Mouse (Mus musculus): ENCODE data around the gene Phtf2. TPM values are rescaled to one million over a fixed set of nuclear protein-coding genes. Genes with fewer than 3 reads are reported as not detected.

The Phtf2 gene
- polyA plus RNA-seq (2012; rRNA removed; ENCODE audit: low replicate concordance): 1.7 and 12.1 TPM in 2 replicates

DNA sequence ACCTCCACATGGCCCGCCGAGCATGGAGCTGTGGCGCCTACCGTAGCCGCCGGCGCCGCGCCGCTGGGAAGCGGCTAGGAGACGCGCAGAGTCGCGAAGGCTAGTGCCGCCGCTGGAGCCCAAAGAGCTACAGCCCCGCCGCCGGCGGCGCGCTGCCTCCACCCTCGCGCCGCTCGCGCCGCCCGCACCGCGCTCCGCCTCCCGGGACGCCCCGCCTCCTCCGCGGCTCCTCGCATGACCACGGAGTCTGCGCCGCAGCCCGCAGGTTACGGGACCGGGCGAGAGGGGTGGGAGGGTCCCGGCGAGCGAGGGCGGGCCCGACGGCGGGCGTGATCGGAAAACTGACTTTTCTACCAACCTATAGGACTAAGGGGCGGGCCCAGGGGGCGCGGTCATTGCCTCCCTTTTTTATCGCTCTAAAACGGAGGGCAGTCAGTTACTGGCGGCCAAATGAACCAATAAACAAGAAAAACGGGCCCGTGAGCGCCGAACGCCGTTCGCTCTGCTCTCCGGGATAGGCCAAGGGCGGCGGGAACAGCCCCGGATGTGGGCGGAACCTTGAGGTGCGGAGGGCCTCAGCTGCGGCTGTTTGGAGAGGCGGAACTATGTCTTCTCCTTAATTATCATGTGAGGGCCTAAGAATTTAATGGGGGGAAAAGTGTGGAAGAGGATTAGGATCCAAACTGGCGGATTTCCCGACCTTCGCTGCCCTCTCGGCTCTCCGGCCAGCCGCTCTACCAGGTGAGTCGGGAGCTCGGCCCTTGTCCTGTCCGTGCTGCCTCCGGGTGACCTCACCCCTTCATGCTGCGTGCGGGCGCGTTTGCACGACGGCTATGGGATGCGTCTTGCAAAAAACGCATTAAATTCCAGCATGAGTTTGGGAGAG, at the start of gene Phtf2, which contains the start of gene Tmem60:
Phtf2 (minus strand) TSS at position 210 of the 886 bp plus-strand sequence.
Tmem60 (plus strand) TSS at position 277 of the 886 bp plus-strand sequence.

Other genes starting within 250 kb of the Phtf2 start
- 5.2 and 13.6 TPM in 2 replicates for gene Tmem60, start 67 bp upstream of the Phtf2 start, polyA plus RNA-seq (2012; rRNA removed; ENCODE audit: low replicate concordance)
- gene Rsbn1l, start 74.3 kb upstream of the Phtf2 start, polyA plus RNA-seq (2012; rRNA removed; ENCODE audit: low replicate concordance): 5.1 and 6.3 TPM in 2 replicates
- gene Ptpn12, start 173.8 kb upstream of the Phtf2 start, polyA plus RNA-seq (2012; rRNA removed; ENCODE audit: low replicate concordance): 27.2 and 29.8 TPM in 2 replicates

Measured in mammary gland, adult 2 months (tissue).